Mouse (Mus musculus): ENCODE measurements around the gene Gatad2a. TPM values are rescaled to one million over a fixed set of nuclear protein-coding genes. Genes with fewer than 3 reads are reported as not detected.

The Gatad2a gene
- polyA plus RNA-seq, 1 experiment from 2014 or later, result 78.8 TPM

DNA sequence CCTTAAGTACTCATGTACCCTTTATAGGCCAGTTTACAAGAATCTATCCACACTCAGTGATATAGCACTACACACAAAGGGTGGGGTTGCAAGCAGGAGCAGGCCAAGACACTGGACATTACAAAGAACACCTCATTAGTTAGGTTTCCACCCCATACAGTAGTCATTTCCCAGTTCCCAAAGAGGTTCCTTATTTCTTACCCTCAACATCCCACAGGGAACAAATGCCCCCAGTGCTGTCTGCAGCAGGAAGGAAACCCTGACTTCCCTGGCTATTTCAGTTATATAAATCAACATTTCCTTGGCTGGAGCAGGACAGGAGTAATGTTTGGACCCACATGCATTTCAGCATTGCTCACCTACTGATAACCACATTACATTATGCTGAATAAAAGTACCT, 8.4 kb downstream of the Gatad2a start:
- ATAC-seq (replicated peaks; ENCODE audit: insufficient number of reproducible peaks, low FRiP score, low TSS enrichment, low read depth), result no peak
- no peaks in the 10 kb centered on the region for H3K36me3 ChIP-seq (replicated peaks; ENCODE audit: control insufficient read depth, insufficient read depth, low read depth, low read length)
- H3K4me1 ChIP-seq (ENCODE audit: control insufficient read depth, insufficient read depth, low read length), result no peaks in the 10 kb centered on the region
- no peak overlapping the region for H3K4me3 ChIP-seq (ENCODE audit: low read depth, low read length)
- H3K4me2 ChIP-seq (ENCODE audit: low read depth, low read length), result no peak overlapping the region
- H3K27ac ChIP-seq (replicated peaks; ENCODE audit: low read depth, low read length), result no peak overlapping the region
- no peak for DNase-seq (ENCODE audit: low spot score)
- no peaks in the 10 kb centered on the region for H3K27me3 ChIP-seq (ENCODE audit: control insufficient read depth, insufficient read depth, low read length)
- H3K9ac ChIP-seq (replicated peaks; ENCODE audit: low read length), result no peak overlapping the region
- no peaks in the 10 kb centered on the region for H3K9me3 ChIP-seq (replicated peaks; ENCODE audit: control insufficient read depth, low read length)

DNA sequence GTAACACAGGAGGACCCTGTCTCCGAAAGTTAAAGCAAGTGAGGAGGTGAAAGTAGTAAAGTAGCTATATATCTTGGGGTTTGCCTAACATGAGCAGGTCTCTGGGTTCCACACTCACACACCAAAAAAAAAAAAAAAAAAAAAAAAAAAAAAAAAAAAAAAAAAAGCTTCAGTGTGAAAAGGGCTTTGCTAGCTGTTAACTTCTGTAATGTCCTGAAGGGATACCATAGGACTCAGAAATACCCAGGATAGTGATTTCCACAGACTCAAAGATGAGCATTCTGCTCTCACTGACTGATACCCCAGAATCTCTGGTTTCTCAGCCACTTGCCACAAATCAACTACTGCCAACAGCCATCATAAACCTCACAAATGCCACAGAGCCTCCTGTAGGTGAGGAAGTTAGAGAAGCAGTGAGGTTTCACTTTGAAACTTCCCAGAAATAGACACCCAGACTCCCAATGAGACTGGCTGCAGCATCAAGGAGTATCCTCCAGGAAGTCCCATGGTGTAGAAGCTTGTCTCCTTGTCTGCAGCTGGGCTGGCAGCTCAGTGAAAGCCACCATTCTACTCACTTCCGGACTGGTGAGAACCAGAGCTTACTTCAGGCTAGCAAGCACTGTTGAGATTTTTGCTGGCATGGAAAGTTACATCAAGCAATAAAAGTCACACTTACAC, 11.2 kb downstream of the Gatad2a start:
- Histone ChIP-seq H3K27me3 (ENCODE audit: control insufficient read depth, insufficient read depth, low read length) (no peaks in the 10 kb centered on the region), H3K9ac (replicated peaks; ENCODE audit: low read length) (no peak overlapping the region), H3K27ac (replicated peaks; ENCODE audit: low read depth, low read length) (no peak overlapping the region), H3K4me2 (ENCODE audit: low read depth, low read length) (no peak overlapping the region), H3K9me3 (replicated peaks; ENCODE audit: control insufficient read depth, low read length) (no peaks in the 10 kb centered on the region), H3K36me3 (replicated peaks; ENCODE audit: control insufficient read depth, insufficient read depth, low read depth, low read length) (no peaks in the 10 kb centered on the region), H3K4me1 (ENCODE audit: control insufficient read depth, insufficient read depth, low read length) (no peaks in the 10 kb centered on the region), H3K4me3 (ENCODE audit: low read depth, low read length) (no peak overlapping the region)
- ATAC-seq (replicated peaks; ENCODE audit: insufficient number of reproducible peaks, low FRiP score, low TSS enrichment, low read depth) (no peak), DNase-seq (ENCODE audit: low spot score) (no peak)
- 80% methylated on average over 2 of the region's 2 CpGs for WGBS

DNA sequence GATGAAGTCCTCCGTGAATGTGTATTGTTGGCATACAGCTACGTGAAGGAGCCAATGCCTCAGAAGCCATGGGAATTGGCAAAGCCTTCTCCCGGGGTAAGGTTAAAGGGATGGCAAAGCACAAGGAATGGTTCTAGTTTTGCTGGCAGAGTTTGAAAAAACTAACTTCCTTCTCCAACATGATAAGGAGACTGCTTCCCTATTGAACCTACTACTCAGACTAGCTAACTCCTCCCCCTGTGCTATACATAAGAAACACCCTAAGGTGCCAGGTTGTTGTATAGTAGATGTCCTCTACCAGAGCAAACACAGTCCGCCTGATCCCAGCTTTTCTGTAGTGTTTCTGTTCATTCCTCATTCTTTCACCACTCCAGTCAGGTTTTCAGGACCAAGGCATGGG, 17.7 kb downstream of the Gatad2a start:
- H3K4me3 ChIP-seq (ENCODE audit: low read depth, low read length), result no peak overlapping the region
- H3K36me3 ChIP-seq (replicated peaks; ENCODE audit: control insufficient read depth, insufficient read depth, low read depth, low read length), result no peaks in the 10 kb centered on the region

DNA sequence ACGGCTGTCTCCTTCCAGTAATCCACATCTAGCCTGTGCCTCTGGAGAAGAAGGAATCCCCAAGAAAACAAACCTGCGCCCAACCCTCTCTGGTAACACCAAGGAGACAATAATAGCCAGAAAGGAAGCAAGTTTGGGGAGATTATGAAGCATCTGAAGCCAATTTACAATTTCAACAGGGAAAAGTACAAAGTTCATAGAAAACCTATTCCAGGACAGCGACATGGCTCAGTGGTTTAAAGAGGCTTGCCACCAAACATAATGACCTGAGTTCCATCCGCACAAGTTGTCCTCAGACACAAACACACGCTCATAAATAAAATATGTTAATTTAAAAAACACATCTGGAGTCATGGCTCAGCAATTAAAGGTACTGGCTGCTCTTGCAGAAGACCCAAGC, 21.4 kb downstream of the Gatad2a start:
- Histone ChIP-seq H3K9ac (replicated peaks; ENCODE audit: low read length) (peak overlapping the region; percentile 54), H3K4me1 (ENCODE audit: control insufficient read depth, insufficient read depth, low read length) (peaks cover 10% of the 10 kb centered on the region), H3K4me3 (ENCODE audit: low read depth, low read length) (peak overlapping the region; percentile 92), H3K36me3 (replicated peaks; ENCODE audit: control insufficient read depth, insufficient read depth, low read depth, low read length) (no peaks in the 10 kb centered on the region), H3K27ac (replicated peaks; ENCODE audit: low read depth, low read length) (peak overlapping the region; percentile 13), H3K4me2 (ENCODE audit: low read depth, low read length) (peak overlapping the region; percentile 66), H3K27me3 (ENCODE audit: control insufficient read depth, insufficient read depth, low read length) (no peaks in the 10 kb centered on the region), H3K9me3 (replicated peaks; ENCODE audit: control insufficient read depth, low read length) (no peaks in the 10 kb centered on the region)
- WGBS, result 34% methylated on average over 5 of the region's 5 CpGs
- ATAC-seq (replicated peaks; ENCODE audit: insufficient number of reproducible peaks, low FRiP score, low TSS enrichment, low read depth) (no peak), DNase-seq (ENCODE audit: low spot score) (no peak)

More for the DNA sequence above, 17.7 kb downstream of the Gatad2a start:
- H3K9me3 ChIP-seq (replicated peaks; ENCODE audit: control insufficient read depth, low read length), result no peaks in the 10 kb centered on the region
- DNase-seq (ENCODE audit: low spot score) (no peak), ATAC-seq (replicated peaks; ENCODE audit: insufficient number of reproducible peaks, low FRiP score, low TSS enrichment, low read depth) (no peak)
- no peaks in the 10 kb centered on the region for H3K27me3 ChIP-seq (ENCODE audit: control insufficient read depth, insufficient read depth, low read length)
- H3K4me1 ChIP-seq (ENCODE audit: control insufficient read depth, insufficient read depth, low read length), result peaks cover 2% of the 10 kb centered on the region; the same call in 1 of the 2 replicates
- no peak overlapping the region for H3K27ac ChIP-seq (replicated peaks; ENCODE audit: low read depth, low read length)
- H3K4me2 ChIP-seq (ENCODE audit: low read depth, low read length), result no peak overlapping the region
- no peak overlapping the region for H3K9ac ChIP-seq (replicated peaks; ENCODE audit: low read length)
- 93% methylated on average over 4 of the region's 4 CpGs for WGBS

DNA sequence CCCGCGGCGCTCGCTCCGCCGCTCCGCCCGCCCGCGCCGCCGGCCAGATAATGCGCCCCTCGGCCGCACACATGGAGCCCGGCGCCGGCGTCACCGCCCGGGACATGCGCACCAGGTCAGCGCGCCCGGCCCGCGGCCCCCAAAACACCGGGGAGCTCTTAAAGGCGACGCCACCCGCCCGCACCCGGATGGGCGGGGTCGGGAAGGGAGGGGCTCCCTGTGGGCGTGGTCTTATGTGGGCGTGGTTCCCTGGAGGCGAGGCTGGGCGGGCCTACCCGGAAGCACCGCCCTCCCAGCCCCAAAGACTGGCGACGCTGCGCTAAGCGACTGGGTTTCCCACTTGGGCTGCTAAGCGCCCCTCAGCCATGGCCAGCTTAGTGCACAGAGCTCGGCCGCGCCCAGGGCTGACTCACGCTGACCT, 22.0 kb downstream of the Gatad2a start:
- Histone ChIP-seq H3K4me1 (ENCODE audit: control insufficient read depth, insufficient read depth, low read length) (peaks cover 10% of the 10 kb centered on the region), H3K4me3 (ENCODE audit: low read depth, low read length) (peak overlapping the region; percentile 92), H3K9me3 (replicated peaks; ENCODE audit: control insufficient read depth, low read length) (no peaks in the 10 kb centered on the region), H3K9ac (replicated peaks; ENCODE audit: low read length) (peak overlapping the region; percentile 89), H3K4me2 (ENCODE audit: low read depth, low read length) (peak overlapping the region; percentile 66), H3K27ac (replicated peaks; ENCODE audit: low read depth, low read length) (peak overlapping the region; percentile 79), H3K27me3 (ENCODE audit: control insufficient read depth, insufficient read depth, low read length) (no peaks in the 10 kb centered on the region), H3K36me3 (replicated peaks; ENCODE audit: control insufficient read depth, insufficient read depth, low read depth, low read length) (no peaks in the 10 kb centered on the region)
- under 1% methylated on average over 44 of the region's 50 CpGs for WGBS
- ATAC-seq (replicated peaks; ENCODE audit: insufficient number of reproducible peaks, low FRiP score, low TSS enrichment, low read depth) (peak; percentile 95), DNase-seq (ENCODE audit: low spot score) (peak; percentile 95)

DNA sequence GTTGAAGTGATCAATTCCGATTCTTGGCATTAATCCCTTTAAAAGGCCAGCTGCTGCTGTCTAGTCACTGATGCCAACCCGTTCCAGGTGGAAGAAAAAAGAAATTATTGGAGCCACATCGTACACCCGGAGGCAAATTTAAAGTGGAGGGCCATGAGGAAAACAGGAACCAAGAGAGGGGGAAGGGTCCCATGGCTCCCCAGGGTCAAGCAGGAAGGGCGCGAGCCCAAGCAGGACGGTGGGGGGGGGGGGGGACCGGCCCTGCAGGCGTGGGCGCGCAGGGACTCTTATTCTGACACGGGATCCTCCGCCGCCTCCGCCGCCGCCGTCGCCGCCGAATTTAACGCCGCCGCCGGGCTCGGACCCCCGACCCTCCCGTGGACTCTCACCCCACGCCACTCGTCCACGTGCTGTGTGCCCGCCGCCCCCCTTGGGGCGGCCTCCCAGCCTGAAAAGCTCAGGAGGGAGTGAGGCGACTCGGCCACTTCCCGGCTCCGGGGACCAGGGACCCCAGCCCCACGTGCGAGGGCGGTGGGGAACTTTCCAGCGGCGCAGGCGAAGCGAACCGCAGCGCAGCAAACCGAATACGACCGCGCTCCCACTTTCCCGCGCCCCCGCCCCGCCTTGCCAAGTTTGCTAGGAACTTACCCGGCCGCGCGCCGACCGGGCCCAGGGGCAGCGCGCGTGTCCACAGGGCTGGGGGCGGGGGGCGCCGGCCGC, 22.6 kb downstream of the Gatad2a start:
- no peaks in the 10 kb centered on the region for H3K36me3 ChIP-seq (replicated peaks; ENCODE audit: control insufficient read depth, insufficient read depth, low read depth, low read length)
- H3K4me1 ChIP-seq (ENCODE audit: control insufficient read depth, insufficient read depth, low read length), result peaks cover 10% of the 10 kb centered on the region
- H3K27ac ChIP-seq (replicated peaks; ENCODE audit: low read depth, low read length), result peak overlapping the region; percentile 79
- H3K9me3 ChIP-seq (replicated peaks; ENCODE audit: control insufficient read depth, low read length), result no peaks in the 10 kb centered on the region
- H3K9ac ChIP-seq (replicated peaks; ENCODE audit: low read length), result peak overlapping the region; percentile 89
- DNase-seq (ENCODE audit: low spot score) (peak; percentile 65), ATAC-seq (replicated peaks; ENCODE audit: insufficient number of reproducible peaks, low FRiP score, low TSS enrichment, low read depth) (peak; percentile 32; the same call in 1 of the 2 replicates)
- H3K4me3 ChIP-seq (ENCODE audit: low read depth, low read length), result peak overlapping the region; percentile 92
- no peaks in the 10 kb centered on the region for H3K27me3 ChIP-seq (ENCODE audit: control insufficient read depth, insufficient read depth, low read length)
- WGBS, result under 1% methylated on average over 38 of the region's 68 CpGs
- H3K4me2 ChIP-seq (ENCODE audit: low read depth, low read length), result peak overlapping the region; percentile 66

DNA sequence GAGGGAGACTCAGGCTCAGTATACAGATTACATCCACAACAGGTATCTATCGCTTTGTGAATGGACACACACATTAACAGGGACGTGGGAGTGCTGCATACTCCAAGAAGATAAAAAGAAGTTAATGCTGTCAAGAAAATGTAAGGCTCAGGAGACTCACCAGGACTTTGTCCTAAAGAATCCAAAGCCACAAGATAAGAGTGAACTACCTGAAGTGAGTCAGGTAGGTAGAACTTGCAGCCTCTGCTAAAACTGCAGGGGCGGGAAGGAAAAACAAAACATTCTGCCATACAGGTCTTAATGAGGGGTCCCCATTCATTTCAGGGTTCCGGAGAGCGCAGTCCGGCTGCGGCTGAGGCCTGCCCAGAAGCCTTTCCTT, 23.1 kb downstream of the Gatad2a start:
- no peak for DNase-seq (ENCODE audit: low spot score)
- H3K9ac ChIP-seq (replicated peaks; ENCODE audit: low read length), result peak overlapping the region; percentile 89
- peak overlapping the region; percentile 66 for H3K4me2 ChIP-seq (ENCODE audit: low read depth, low read length)
- no peak for ATAC-seq (replicated peaks; ENCODE audit: insufficient number of reproducible peaks, low FRiP score, low TSS enrichment, low read depth)
- H3K36me3 ChIP-seq (replicated peaks; ENCODE audit: control insufficient read depth, insufficient read depth, low read depth, low read length), result no peaks in the 10 kb centered on the region
- H3K9me3 ChIP-seq (replicated peaks; ENCODE audit: control insufficient read depth, low read length), result no peaks in the 10 kb centered on the region
- H3K27me3 ChIP-seq (ENCODE audit: control insufficient read depth, insufficient read depth, low read length), result no peaks in the 10 kb centered on the region
- 17% methylated on average over 7 of the region's 7 CpGs for WGBS
- peak overlapping the region; percentile 92 for H3K4me3 ChIP-seq (ENCODE audit: low read depth, low read length)
- peaks cover 10% of the 10 kb centered on the region for H3K4me1 ChIP-seq (ENCODE audit: control insufficient read depth, insufficient read depth, low read length)
- H3K27ac ChIP-seq (replicated peaks; ENCODE audit: low read depth, low read length), result no peak overlapping the region

DNA sequence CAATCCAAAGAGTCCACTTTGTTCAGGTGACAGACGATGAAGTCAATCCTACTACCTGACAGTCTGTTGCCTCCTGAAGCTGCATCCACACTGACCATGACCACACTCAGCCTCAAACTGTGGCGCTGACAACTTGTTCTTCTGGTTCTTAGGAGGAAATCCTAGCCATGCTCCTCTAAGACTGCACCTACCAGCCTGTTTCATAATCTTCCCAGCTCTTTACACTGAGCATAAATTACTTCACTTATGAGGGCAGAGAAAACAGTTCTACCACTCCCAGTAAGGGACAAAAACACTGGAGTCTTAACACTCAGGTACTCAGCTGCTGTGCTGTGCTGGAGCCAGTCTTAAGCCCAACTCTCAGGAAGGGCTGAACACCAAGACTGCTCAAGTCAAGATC, 25.3 kb downstream of the Gatad2a start:
- Histone ChIP-seq H3K27me3 (ENCODE audit: control insufficient read depth, insufficient read depth, low read length) (no peaks in the 10 kb centered on the region), H3K9me3 (replicated peaks; ENCODE audit: control insufficient read depth, low read length) (no peaks in the 10 kb centered on the region), H3K4me3 (ENCODE audit: low read depth, low read length) (no peak overlapping the region), H3K27ac (replicated peaks; ENCODE audit: low read depth, low read length) (no peak overlapping the region), H3K4me2 (ENCODE audit: low read depth, low read length) (no peak overlapping the region), H3K4me1 (ENCODE audit: control insufficient read depth, insufficient read depth, low read length) (peaks cover 10% of the 10 kb centered on the region), H3K9ac (replicated peaks; ENCODE audit: low read length) (no peak overlapping the region), H3K36me3 (replicated peaks; ENCODE audit: control insufficient read depth, insufficient read depth, low read depth, low read length) (no peaks in the 10 kb centered on the region)
- 89% methylated on average over 2 of the region's 2 CpGs for WGBS
- DNase-seq (ENCODE audit: low spot score), result no peak
- ATAC-seq (replicated peaks; ENCODE audit: insufficient number of reproducible peaks, low FRiP score, low TSS enrichment, low read depth), result no peak

All from embryonic facial prominence, embryonic 11.5 days (tissue).